Mouse (Mus musculus): ENCODE measurements around the gene Supt6.

- TF ChIP-seq EP300 (IDR thresholded peaks at IDR 0.05) (no peak), CTCF (IDR thresholded peaks at IDR 0.05) (no peak)
Observed at GRCm38 (mm10) chr11:78183884-78184514, 61.8 kb downstream of the Supt6 start.
